ENCODE assay signal across 13 mouse cellular contexts in genomic region chr13:31818337-31818736, GRCm38 (mm10).
"Had no signal": no experiment of that assay in that cellular context is flagged by ENCODE, and none has a peak within 500 bp of the region (broad histone marks: within the 10 kb centered on the region; RNA-seq: fewer than 3 reads in every experiment).

No protein-coding gene starts in this region.

- H3K4me2 ChIP-seq: limb, embryonic 12.5 days; liver, embryonic 15.5 days; midbrain, embryonic 13.5 days had no signal

- DNase-seq: kidney, postnatal 10 days; lung, adult 2 months; lung, postnatal 36 days; right cerebral cortex, postnatal 4 days; spleen, adult 18-20 months; thymus, adult 2 months; thymus, postnatal 25 days had no signal

- H3K4me1 ChIP-seq: liver, embryonic 15.5 days had no signal

- ATAC-seq: intestine, embryonic 16.5 days; lung, postnatal 0 days; midbrain, embryonic 13.5 days had no signal

- H3K36me3 ChIP-seq: limb, embryonic 12.5 days; liver, embryonic 15.5 days; midbrain, embryonic 13.5 days had no signal

- H3K4me3 ChIP-seq: left cerebral cortex, adult 2 months; limb, embryonic 12.5 days; liver, embryonic 15.5 days; midbrain, embryonic 13.5 days had no signal

- H3K27ac ChIP-seq: left cerebral cortex, adult 2 months; limb, embryonic 12.5 days; liver, embryonic 15.5 days; midbrain, embryonic 13.5 days had no signal

- H3K9ac ChIP-seq: limb, embryonic 12.5 days; liver, embryonic 15.5 days; midbrain, embryonic 13.5 days had no signal

- H3K9me3 ChIP-seq: limb, embryonic 12.5 days; liver, embryonic 15.5 days; midbrain, embryonic 13.5 days had no signal
